Mouse (Mus musculus) gastrocnemius, adult 18-20 months (tissue): ENCODE data around the gene Eif4e2. TPM values are rescaled to one million over a fixed set of nuclear protein-coding genes. Genes with fewer than 3 reads are reported as not detected.

Experiments
- total RNA-seq, 2 experiments: library from RNA; stranded (reverse); gene quantifications; 2 replicates each; pipeline ENCODE4 v1.2.3; 2021

The Eif4e2 gene
- total RNA-seq, 2 experiments from 2014 or later = 49.6 to 51.0 TPM

Other genes starting within 250 kb of the Eif4e2 start
- gene Alppl2, start 124.0 kb upstream of the Eif4e2 start, total RNA-seq = not detected
- gene Alpi, start 112.3 kb upstream of the Eif4e2 start, total RNA-seq = not detected
- not detected for gene Akp3, start 88.9 kb upstream of the Eif4e2 start, total RNA-seq
- gene Ecel1, start 57.4 kb upstream of the Eif4e2 start, total RNA-seq = not detected
- not detected for gene Prss56, start 30.6 kb upstream of the Eif4e2 start, total RNA-seq
- 1 to 10 TPM; 2.4 to 3.2 TPM for gene Chrnd, start 23.3 kb upstream of the Eif4e2 start, total RNA-seq
- gene Chrng, start 9.3 kb upstream of the Eif4e2 start, total RNA-seq = not detected
- gene Efhd1, start 50.4 kb downstream of the Eif4e2 start, total RNA-seq = 1 to 10 TPM; 3.4 to 6.1 TPM
- 10 to 100 TPM; 31.9 to 42.2 TPM for gene Gigyf2, start 113.1 kb downstream of the Eif4e2 start, total RNA-seq
- under 1 TPM; 0.28 to 0.43 TPM for gene Kcnj13, start 180.8 kb downstream of the Eif4e2 start, total RNA-seq